Mouse (Mus musculus): ENCODE data around the gene Ndst4. TPM values are rescaled to one million over a fixed set of nuclear protein-coding genes. Genes with fewer than 3 reads are reported as not detected.

The Ndst4 gene
- polyA plus RNA-seq (2014; fragmentation: Nextera tagmentation; extraction: Ambion mirVana), result 0.38 and 0.48 TPM in 2 replicates

GRCm38 (mm10) chr3:125403601-125404396, at the start of gene Ndst4:
Ndst4 (plus strand) TSS chr3:125404076.
- no peaks in the 10 kb centered on the region for H3K9me3 ChIP-seq (ENCODE audit: control insufficient read depth, low read length)
- peak within 1 kb of the TSS; percentile 60 for H3K4me2 ChIP-seq (ENCODE audit: low read depth, low read length)
- no peak within 1 kb of the TSS for H3K27ac ChIP-seq (replicated peaks; ENCODE audit: low read depth, low read length)
- ATAC-seq (ENCODE audit: low read depth) (peak; percentile 92), DNase-seq (ENCODE audit: low spot score) (peak; percentile 74)
- 11% methylated on average over 14 of the region's 14 CpGs for WGBS
- H3K9ac ChIP-seq (ENCODE audit: low read depth, low read length), result peak within 1 kb of the TSS; percentile 22; the same call in 1 of the 2 replicates
- no peaks in the 10 kb centered on the region; the same call in 1 of the 2 replicates for H3K4me1 ChIP-seq (ENCODE audit: control insufficient read depth, insufficient read depth, low read length)
- H3K36me3 ChIP-seq (ENCODE audit: control insufficient read depth, insufficient read depth, low read length), result no peaks in the 10 kb centered on the region
- H3K27me3 ChIP-seq (replicated peaks; ENCODE audit: control insufficient read depth, insufficient read depth, low read length), result no peaks in the 10 kb centered on the region
- H3K4me3 ChIP-seq (ENCODE audit: low read depth, low read length), result peak within 1 kb of the TSS; percentile 42

DNA sequence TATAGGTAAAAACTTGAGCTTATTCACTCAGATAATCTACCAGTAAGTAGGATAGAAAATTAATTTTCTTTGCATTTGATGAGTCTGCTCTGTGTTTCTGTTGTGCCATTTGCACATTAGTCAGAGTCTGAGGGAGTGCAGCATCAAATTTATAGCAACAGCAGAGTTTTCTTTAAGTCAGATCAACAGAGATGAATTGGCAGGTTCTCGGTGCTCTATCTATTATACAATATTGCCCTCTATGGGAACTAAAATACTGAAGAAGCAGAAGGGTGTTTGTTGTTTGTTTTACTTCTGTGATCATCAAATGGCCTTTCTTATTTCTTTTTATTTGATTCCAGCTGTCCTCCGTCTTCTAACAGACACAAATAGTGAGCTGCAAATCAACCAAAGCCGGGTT, 6.4 kb upstream of the Ndst4 start:
- no peak for ATAC-seq (ENCODE audit: low read depth)

GRCm38 (mm10) chr3:125406456-125406855, 2.6 kb downstream of the Ndst4 start:
- 45% methylated on average over 2 of the region's 2 CpGs for WGBS
- no peak overlapping the region for H3K27ac ChIP-seq (replicated peaks; ENCODE audit: low read depth, low read length)
- peak; percentile 48 for DNase-seq (ENCODE audit: low spot score)
- H3K4me2 ChIP-seq (ENCODE audit: low read depth, low read length), result no peak overlapping the region
- no peak overlapping the region for H3K4me3 ChIP-seq (ENCODE audit: low read depth, low read length)
- no peaks in the 10 kb centered on the region for H3K9me3 ChIP-seq (ENCODE audit: control insufficient read depth, low read length)
- no peaks in the 10 kb centered on the region for H3K36me3 ChIP-seq (ENCODE audit: control insufficient read depth, insufficient read depth, low read length)
- no peaks in the 10 kb centered on the region for H3K27me3 ChIP-seq (replicated peaks; ENCODE audit: control insufficient read depth, insufficient read depth, low read length)
- no peaks in the 10 kb centered on the region; the same call in 1 of the 2 replicates for H3K4me1 ChIP-seq (ENCODE audit: control insufficient read depth, insufficient read depth, low read length)
- ATAC-seq (ENCODE audit: low read depth), result no peak
- H3K9ac ChIP-seq (ENCODE audit: low read depth, low read length), result no peak overlapping the region

More for the DNA sequence above, 6.4 kb upstream of the Ndst4 start:
- Histone ChIP-seq H3K9ac (ENCODE audit: low read depth, low read length) (no peak overlapping the region), H3K36me3 (ENCODE audit: control insufficient read depth, insufficient read depth, low read length) (no peaks in the 10 kb centered on the region), H3K27ac (replicated peaks; ENCODE audit: low read depth, low read length) (no peak overlapping the region), H3K27me3 (replicated peaks; ENCODE audit: control insufficient read depth, insufficient read depth, low read length) (no peaks in the 10 kb centered on the region), H3K4me1 (ENCODE audit: control insufficient read depth, insufficient read depth, low read length) (no peaks in the 10 kb centered on the region), H3K4me3 (ENCODE audit: low read depth, low read length) (no peak overlapping the region), H3K9me3 (ENCODE audit: control insufficient read depth, low read length) (no peaks in the 10 kb centered on the region), H3K4me2 (ENCODE audit: low read depth, low read length) (no peak overlapping the region)
- no peak for DNase-seq (ENCODE audit: low spot score)
- 83% methylated on average over 3 of the region's 3 CpGs for WGBS

DNA sequence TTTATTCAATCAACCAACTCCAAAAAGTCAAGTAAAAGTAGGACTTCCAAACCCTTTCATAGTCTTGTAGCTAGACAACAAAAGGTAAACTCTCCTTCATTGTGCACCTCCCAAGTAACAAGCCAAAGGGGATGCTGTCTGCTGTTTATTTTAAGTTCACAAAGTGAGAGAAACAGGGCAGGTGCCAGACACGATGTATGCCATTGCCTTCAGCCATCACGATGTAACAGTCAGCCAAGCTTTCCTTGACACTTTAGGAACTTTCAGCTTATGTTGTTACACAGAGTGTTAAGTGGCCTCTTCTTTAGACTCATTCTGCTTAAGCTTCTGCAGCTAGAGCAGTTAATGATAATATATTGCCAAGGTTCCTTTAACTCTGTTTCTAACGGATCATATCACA, 3.1 kb downstream of the Ndst4 start:
- Histone ChIP-seq H3K9ac (ENCODE audit: low read depth, low read length) (no peak overlapping the region), H3K4me3 (ENCODE audit: low read depth, low read length) (no peak overlapping the region), H3K4me2 (ENCODE audit: low read depth, low read length) (no peak overlapping the region), H3K27ac (replicated peaks; ENCODE audit: low read depth, low read length) (no peak overlapping the region), H3K4me1 (ENCODE audit: control insufficient read depth, insufficient read depth, low read length) (no peaks in the 10 kb centered on the region; the same call in 1 of the 2 replicates), H3K9me3 (ENCODE audit: control insufficient read depth, low read length) (no peaks in the 10 kb centered on the region), H3K36me3 (ENCODE audit: control insufficient read depth, insufficient read depth, low read length) (no peaks in the 10 kb centered on the region), H3K27me3 (replicated peaks; ENCODE audit: control insufficient read depth, insufficient read depth, low read length) (no peaks in the 10 kb centered on the region)
- no peak for ATAC-seq (ENCODE audit: low read depth)
- 77% methylated on average over 3 of the region's 3 CpGs for WGBS
- DNase-seq (ENCODE audit: low spot score), result no peak

DNA sequence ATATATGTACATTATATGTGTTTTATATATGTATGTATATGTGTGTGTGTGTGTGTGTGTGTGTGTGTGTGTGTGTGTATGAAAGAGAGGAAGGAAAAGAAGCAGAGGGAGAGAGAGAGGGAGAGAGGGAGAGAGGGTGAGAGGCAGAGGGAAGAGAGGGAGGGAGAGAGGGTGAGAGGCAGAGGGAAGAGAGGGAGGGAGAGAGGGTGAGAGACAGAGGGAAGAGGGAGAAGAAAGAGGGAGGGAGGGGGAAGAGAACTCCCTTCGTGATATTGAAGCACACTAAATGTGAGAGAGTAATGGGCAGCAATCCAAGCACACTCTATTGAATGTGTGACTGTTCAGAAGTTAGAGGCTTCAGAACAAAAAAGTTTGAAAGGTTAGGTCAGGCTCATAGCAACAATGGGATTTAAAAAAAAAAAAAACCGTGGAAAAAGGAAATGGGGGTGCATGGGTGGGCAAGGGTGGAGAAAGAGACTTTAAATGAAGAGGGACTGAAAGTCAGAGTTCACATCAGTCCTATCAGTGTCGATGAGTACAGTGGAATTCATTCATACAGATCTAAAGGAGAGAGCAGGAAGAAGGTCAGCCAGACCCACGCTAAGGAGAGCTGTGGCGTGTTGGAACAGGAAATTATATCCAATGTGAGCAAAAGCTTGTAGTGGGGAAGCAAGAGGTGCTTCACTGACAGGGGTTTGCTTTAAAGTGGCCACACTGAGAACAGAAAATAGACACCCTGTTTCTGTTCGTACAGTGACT, 63.2 kb downstream of the Ndst4 start:
- peak; percentile 26 for DNase-seq (ENCODE audit: low spot score)
- WGBS, result 23% methylated on average over 6 of the region's 6 CpGs

DNA sequence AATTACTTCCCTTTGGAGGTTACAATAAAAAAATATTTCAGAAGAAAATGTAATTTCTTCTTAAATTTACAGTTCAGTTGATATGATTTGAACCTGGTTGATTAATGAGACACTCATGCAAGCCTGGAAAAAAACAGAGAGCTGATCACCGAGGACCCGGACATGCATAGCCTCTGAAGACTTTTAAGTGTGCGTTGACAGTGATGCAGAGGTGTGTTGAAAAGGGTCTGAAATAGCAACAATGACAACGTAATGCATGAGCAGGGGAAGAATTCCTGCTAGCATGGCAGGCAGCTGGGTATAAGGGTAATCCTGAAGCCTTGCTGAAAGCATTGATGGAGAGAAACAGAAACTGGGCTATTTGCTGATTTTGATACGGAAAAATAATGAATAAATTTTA, 106.2 kb downstream of the Ndst4 start:
- no peaks in the 10 kb centered on the region for H3K36me3 ChIP-seq (ENCODE audit: control insufficient read depth, insufficient read depth, low read length)
- DNase-seq (ENCODE audit: low spot score) (no peak), ATAC-seq (ENCODE audit: low read depth) (no peak)
- no peaks in the 10 kb centered on the region for H3K9me3 ChIP-seq (ENCODE audit: control insufficient read depth, low read length)
- no peak overlapping the region for H3K9ac ChIP-seq (ENCODE audit: low read depth, low read length)
- 79% methylated on average over 5 of the region's 5 CpGs for WGBS
- H3K4me2 ChIP-seq (ENCODE audit: low read depth, low read length), result no peak overlapping the region
- H3K4me1 ChIP-seq (ENCODE audit: control insufficient read depth, insufficient read depth, low read length), result no peaks in the 10 kb centered on the region
- H3K27me3 ChIP-seq (replicated peaks; ENCODE audit: control insufficient read depth, insufficient read depth, low read length), result no peaks in the 10 kb centered on the region
- H3K4me3 ChIP-seq (ENCODE audit: low read depth, low read length), result no peak overlapping the region
- no peak overlapping the region for H3K27ac ChIP-seq (replicated peaks; ENCODE audit: low read depth, low read length)

More for the DNA sequence above, 63.2 kb downstream of the Ndst4 start:
- Histone ChIP-seq H3K4me1 (ENCODE audit: control insufficient read depth, insufficient read depth, low read length) (no peaks in the 10 kb centered on the region), H3K4me2 (ENCODE audit: low read depth, low read length) (no peak overlapping the region), H3K4me3 (ENCODE audit: low read depth, low read length) (no peak overlapping the region), H3K9me3 (ENCODE audit: control insufficient read depth, low read length) (no peaks in the 10 kb centered on the region), H3K27ac (replicated peaks; ENCODE audit: low read depth, low read length) (no peak overlapping the region), H3K36me3 (ENCODE audit: control insufficient read depth, insufficient read depth, low read length) (no peaks in the 10 kb centered on the region), H3K9ac (ENCODE audit: low read depth, low read length) (no peak overlapping the region), H3K27me3 (replicated peaks; ENCODE audit: control insufficient read depth, insufficient read depth, low read length) (no peaks in the 10 kb centered on the region)
- ATAC-seq (ENCODE audit: low read depth), result no peak

DNA sequence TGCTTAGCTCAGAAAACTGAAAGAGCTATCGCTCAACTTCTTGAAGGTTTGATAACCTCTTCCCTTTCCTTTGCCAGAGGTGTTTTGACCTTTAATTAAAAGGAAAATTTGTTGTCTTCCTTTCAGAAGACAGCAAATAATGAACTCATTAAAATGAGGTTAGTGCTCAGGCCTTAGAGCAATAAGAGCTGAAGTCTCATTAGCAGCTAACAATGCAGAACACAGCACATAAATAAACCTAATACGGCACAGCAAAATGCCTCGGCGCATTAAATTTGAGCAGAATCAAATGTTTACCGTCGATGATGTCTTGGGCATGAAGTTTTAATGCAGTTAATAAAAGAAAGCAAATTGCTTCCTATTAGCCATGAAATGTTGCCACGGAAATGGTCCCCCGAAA, 129.5 kb downstream of the Ndst4 start:
- Histone ChIP-seq H3K4me3 (ENCODE audit: low read depth, low read length) (no peak overlapping the region), H3K36me3 (ENCODE audit: control insufficient read depth, insufficient read depth, low read length) (no peaks in the 10 kb centered on the region), H3K4me2 (ENCODE audit: low read depth, low read length) (no peak overlapping the region), H3K9me3 (ENCODE audit: control insufficient read depth, low read length) (no peaks in the 10 kb centered on the region), H3K9ac (ENCODE audit: low read depth, low read length) (no peak overlapping the region), H3K27me3 (replicated peaks; ENCODE audit: control insufficient read depth, insufficient read depth, low read length) (no peaks in the 10 kb centered on the region), H3K27ac (replicated peaks; ENCODE audit: low read depth, low read length) (no peak overlapping the region), H3K4me1 (ENCODE audit: control insufficient read depth, insufficient read depth, low read length) (no peaks in the 10 kb centered on the region)
- no peak for ATAC-seq (ENCODE audit: low read depth)
- no peak for DNase-seq (ENCODE audit: low spot score)
- 91% methylated on average over 8 of the region's 8 CpGs for WGBS

DNA sequence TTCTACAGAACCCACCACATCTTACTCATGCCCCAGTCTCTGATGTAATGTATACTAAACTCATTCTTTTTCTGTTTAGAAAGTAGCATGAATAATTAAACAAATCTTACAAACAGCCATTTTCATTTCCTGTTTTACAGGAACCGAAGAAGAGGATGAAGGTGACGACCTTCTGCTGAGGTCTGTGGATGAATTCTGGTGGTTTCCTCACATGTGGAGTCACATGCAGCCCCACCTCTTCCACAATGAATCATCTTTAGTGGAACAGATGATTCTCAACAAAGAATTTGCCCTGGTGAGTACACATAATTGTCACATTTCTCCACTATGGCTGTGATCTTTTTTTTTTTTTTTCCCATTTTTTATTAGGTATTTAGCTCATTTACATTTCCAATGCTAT, 166.7 kb downstream of the Ndst4 start:
- H3K27ac ChIP-seq (replicated peaks; ENCODE audit: low read depth, low read length), result no peak overlapping the region
- no peak overlapping the region for H3K9ac ChIP-seq (ENCODE audit: low read depth, low read length)
- DNase-seq (ENCODE audit: low spot score), result no peak
- ATAC-seq (ENCODE audit: low read depth), result no peak
- H3K4me2 ChIP-seq (ENCODE audit: low read depth, low read length), result no peak overlapping the region
- no peaks in the 10 kb centered on the region for H3K36me3 ChIP-seq (ENCODE audit: control insufficient read depth, insufficient read depth, low read length)
- H3K4me3 ChIP-seq (ENCODE audit: low read depth, low read length), result no peak overlapping the region
- H3K9me3 ChIP-seq (ENCODE audit: control insufficient read depth, low read length), result no peaks in the 10 kb centered on the region
- H3K27me3 ChIP-seq (replicated peaks; ENCODE audit: control insufficient read depth, insufficient read depth, low read length), result no peaks in the 10 kb centered on the region
- 81% methylated on average over 2 of the region's 2 CpGs for WGBS
- no peaks in the 10 kb centered on the region for H3K4me1 ChIP-seq (ENCODE audit: control insufficient read depth, insufficient read depth, low read length)

Data from embryonic facial prominence, embryonic 14.5 days (tissue).